Mouse (Mus musculus) midbrain, embryonic 15.5 days (tissue): ENCODE measurements around the gene Creg1. TPM values are rescaled to one million over a fixed set of nuclear protein-coding genes. Genes with fewer than 3 reads are reported as not detected.
A peak's percentile ranks its signal among the peaks of the same experiment; 100 is the strongest.
"Not testable (repeated sequence)": the region's sequence is repeated elsewhere in the genome, so short reads cannot be mapped to it uniquely, and the experiment has no call there.

ENCODE experiments used
- ATAC-seq: fragments of 200-750 bp; cut with Nextera tagmentation; replicated peaks from 2 replicates; pipeline ENCODE4 v1.8.0; 2017; ENCODE audit warnings: moderate TSS enrichment
- H3K27ac ChIP-seq: fragments of 300-500 bp; sonication (generic); 2 replicates; pipeline ENCODE4 v1.5.1; 2015; ENCODE audit warnings: mild to moderate bottlenecking, inconsistent platforms
- H3K27me3 ChIP-seq: fragments of 300-500 bp; sonication (generic); replicated peaks from 2 replicates; pipeline ENCODE4 v1.6.1; 2015; ENCODE audit warnings: inconsistent platforms
- H3K36me3 ChIP-seq: fragments of 300-500 bp; sonication (generic); replicated peaks from 2 replicates; pipeline ENCODE4 v1.6.1; 2015; ENCODE audit warnings: inconsistent platforms
- H3K4me1 ChIP-seq: fragments of 300-500 bp; sonication (generic); 2 replicates; pipeline ENCODE4 v1.6.1; 2015; ENCODE audit warnings: inconsistent platforms
- H3K4me2 ChIP-seq: fragments of 300-500 bp; sonication (generic); 2 replicates; pipeline ENCODE4 v1.6.1; 2015; ENCODE audit warnings: inconsistent platforms, mild to moderate bottlenecking, moderate library complexity
- H3K4me3 ChIP-seq: fragments of 300-500 bp; sonication (generic); 2 replicates; pipeline ENCODE4 v1.5.1; 2015; ENCODE audit warnings: mild to moderate bottlenecking, inconsistent platforms
- H3K9ac ChIP-seq: fragments of 300-500 bp; sonication (generic); 2 replicates; pipeline ENCODE4 v1.6.1; 2015; ENCODE audit warnings: mild to moderate bottlenecking, inconsistent platforms
- H3K9me3 ChIP-seq: fragments of 300-500 bp; sonication (generic); 2 replicates; pipeline ENCODE4 v1.6.1; 2016; ENCODE audit warnings: inconsistent platforms
- WGBS: fragments of 180-500 bp; shearing (Covaris S2); methylation state at CpG from one replicate; pipeline ENCODE4 v1.1.7; 2015; ENCODE audit warnings: mixed read lengths; 5-methylcytosine and 5-hydroxymethylcytosine counted together
- polyA plus RNA-seq: library from polyadenylated mRNA; unstranded; fragments of >200 nt; fragmentation: Nextera tagmentation; extraction: Ambion mirVana; gene quantifications from 2 replicates; pipeline ENCODE4 v1.2.1, GENCODE M21; 2015

Creg1 gene
- polyA plus RNA-seq, 1 experiment from 2014 or later: 29.3 TPM

DNA sequence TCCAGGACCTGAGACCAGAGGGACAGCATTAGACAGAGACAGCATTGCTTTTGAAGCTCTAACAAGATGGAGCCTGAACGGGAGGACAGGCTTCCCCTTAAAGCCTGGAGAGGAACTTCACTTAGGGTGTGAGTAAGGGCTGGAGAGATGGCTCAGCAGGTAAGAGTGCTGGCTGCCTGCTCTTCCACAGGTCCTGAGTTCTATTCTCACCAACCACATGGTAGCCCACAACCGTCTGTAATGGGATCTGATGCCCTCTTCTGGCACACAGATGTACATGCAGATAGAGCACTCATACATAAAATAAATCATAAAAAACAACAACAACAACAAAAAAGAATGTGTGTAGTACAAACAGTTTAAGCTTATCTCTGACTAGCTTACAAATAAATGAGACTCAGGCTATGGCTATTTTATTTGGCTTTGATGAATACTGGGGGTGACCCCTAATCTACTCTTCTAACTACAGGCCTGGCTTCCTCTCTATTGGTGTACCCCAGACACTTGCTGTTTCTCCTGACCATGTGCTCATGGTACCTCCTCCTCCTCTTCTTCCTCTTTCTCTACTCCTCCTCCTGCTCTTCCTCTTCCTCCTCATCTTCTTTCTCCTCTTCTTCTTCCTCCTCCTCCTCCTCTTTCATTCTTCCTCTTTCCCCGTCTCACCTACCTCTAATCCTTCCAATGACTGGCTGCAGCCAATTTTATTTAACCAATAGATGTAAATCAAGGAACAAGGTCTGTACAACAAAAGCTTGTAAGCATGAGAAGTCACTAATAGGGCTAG is 1.8 kb upstream of the Creg1 start:
- Histone ChIP-seq H3K9me3 (no peaks in the 10 kb centered on the region), H3K4me3 (no peak overlapping the region), H3K4me1 (peaks cover 18% of the 10 kb centered on the region), H3K4me2 (no peak overlapping the region), H3K27me3 (peaks cover 8% of the 10 kb centered on the region), H3K27ac (no peak overlapping the region), H3K9ac (no peak overlapping the region), H3K36me3 (no peaks in the 10 kb centered on the region)
- ATAC-seq: no peak
- WGBS: 84% methylated on average over 3 of the region's 3 CpGs

- 69% methylated on average over 2 of the region's 2 CpGs for WGBS
- not testable (repeated sequence) for ATAC-seq, H3K4me3 ChIP-seq, H3K27me3 ChIP-seq, H3K36me3 ChIP-seq, H3K9ac ChIP-seq, H3K9me3 ChIP-seq, H3K27ac ChIP-seq, H3K4me2 ChIP-seq
- peaks cover 18% of the 10 kb centered on the region for H3K4me1 ChIP-seq
Measured at GRCm38 (mm10) chr1:165762498-165762897, 1.0 kb upstream of the Creg1 start.

- no peak overlapping the region for H3K9ac ChIP-seq
- peak; percentile 37 for ATAC-seq
- 29% methylated on average over 14 of the region's 14 CpGs for WGBS
- H3K27me3 ChIP-seq: peaks cover 8% of the 10 kb centered on the region
- H3K4me1 ChIP-seq: peaks cover 18% of the 10 kb centered on the region
- peak overlapping the region; percentile 68 for H3K4me3 ChIP-seq
- no peaks in the 10 kb centered on the region for H3K36me3 ChIP-seq
- H3K9me3 ChIP-seq: no peaks in the 10 kb centered on the region
- H3K27ac ChIP-seq: no peak overlapping the region
- peak overlapping the region; percentile 94 for H3K4me2 ChIP-seq
Measured at GRCm38 (mm10) chr1:165762914-165763634, 472 bp upstream of the Creg1 start.

DNA sequence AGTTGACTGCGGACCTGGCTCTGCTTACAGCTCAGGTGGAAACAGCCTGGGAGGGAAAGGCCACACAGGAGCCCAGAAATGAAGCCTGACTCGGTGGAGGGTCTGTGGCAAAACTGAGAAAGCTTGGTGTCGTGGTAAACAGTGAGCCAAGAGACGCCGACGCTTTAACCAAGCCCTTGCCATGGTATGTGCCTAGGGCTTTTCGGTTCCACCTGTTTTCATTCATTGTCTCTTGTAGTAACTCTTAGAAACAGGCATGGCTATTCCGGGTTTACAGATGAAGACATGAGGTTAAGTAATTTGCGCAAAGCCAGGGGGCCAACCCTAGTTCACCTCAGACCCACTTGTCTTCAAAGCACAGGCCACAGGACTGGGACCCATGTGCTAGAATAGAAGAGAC is 1.0 kb downstream of the Creg1 start:
- peak overlapping the region; percentile 56; the same call in 1 of the 2 replicates for H3K9ac ChIP-seq
- H3K27me3 ChIP-seq: peaks cover 10% of the 10 kb centered on the region
- WGBS: 59% methylated on average over 9 of the region's 9 CpGs
- ATAC-seq: no peak
- H3K9me3 ChIP-seq: no peaks in the 10 kb centered on the region
- no peaks in the 10 kb centered on the region for H3K36me3 ChIP-seq
- H3K4me2 ChIP-seq: peak overlapping the region; percentile 94
- peaks cover 18% of the 10 kb centered on the region for H3K4me1 ChIP-seq
- H3K27ac ChIP-seq: no peak overlapping the region
- peak overlapping the region; percentile 68 for H3K4me3 ChIP-seq

DNA sequence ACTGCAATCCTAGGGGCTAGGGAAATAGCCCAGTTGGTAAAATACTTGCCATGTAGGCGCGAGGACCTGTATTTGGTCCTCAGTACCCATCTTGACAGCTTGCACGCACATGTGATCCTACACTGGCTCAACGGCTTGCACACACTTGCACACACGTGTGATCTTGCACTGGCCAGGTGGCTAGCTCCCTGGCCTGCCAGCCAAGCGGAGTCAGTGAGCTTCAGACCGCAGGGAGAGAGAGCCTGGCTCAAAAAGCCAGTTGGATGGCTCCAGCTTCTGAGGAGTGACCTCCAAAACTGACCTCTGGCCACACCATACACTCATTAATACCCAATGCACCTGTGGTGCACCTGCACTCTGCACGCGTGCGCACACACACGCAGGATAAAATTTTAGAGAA is 1.5 kb downstream of the Creg1 start:
- peaks cover 10% of the 10 kb centered on the region for H3K27me3 ChIP-seq
- no peaks in the 10 kb centered on the region for H3K36me3 ChIP-seq
- no peak overlapping the region for H3K27ac ChIP-seq
- H3K4me2 ChIP-seq: peak overlapping the region; percentile 94; the same call in 1 of the 2 replicates
- ATAC-seq: no peak
- 91% methylated on average over 11 of the region's 11 CpGs for WGBS
- H3K9me3 ChIP-seq: no peaks in the 10 kb centered on the region
- peaks cover 18% of the 10 kb centered on the region for H3K4me1 ChIP-seq
- no peak overlapping the region for H3K4me3 ChIP-seq
- no peak overlapping the region for H3K9ac ChIP-seq

- Histone ChIP-seq H3K36me3 (no peaks in the 10 kb centered on the region), H3K4me2 (no peak overlapping the region), H3K27me3 (peaks cover 10% of the 10 kb centered on the region), H3K4me1 (peaks cover 18% of the 10 kb centered on the region), H3K9ac (no peak overlapping the region), H3K4me3 (no peak overlapping the region), H3K9me3 (no peaks in the 10 kb centered on the region), H3K27ac (no peak overlapping the region)
- 84% methylated on average over 17 of the region's 17 CpGs for WGBS
- ATAC-seq: no peak
Measured at GRCm38 (mm10) chr1:165765651-165766294, 2.2 kb downstream of the Creg1 start.

GRCm38 (mm10) chr1:165766295-165766890 is 2.8 kb downstream of the Creg1 start:
- Histone ChIP-seq H3K27me3 (peaks cover 10% of the 10 kb centered on the region), H3K9me3 (no peaks in the 10 kb centered on the region), H3K9ac (no peak overlapping the region), H3K4me3 (no peak overlapping the region), H3K27ac (no peak overlapping the region), H3K4me1 (peaks cover 18% of the 10 kb centered on the region), H3K36me3 (no peaks in the 10 kb centered on the region), H3K4me2 (no peak overlapping the region)
- no peak for ATAC-seq
- 95% methylated on average over 7 of the region's 7 CpGs for WGBS

GRCm38 (mm10) chr1:165768894-165769512 is 5.5 kb downstream of the Creg1 start:
- Histone ChIP-seq H3K9me3 (no peaks in the 10 kb centered on the region), H3K4me1 (peaks cover 11% of the 10 kb centered on the region), H3K9ac (no peak overlapping the region), H3K4me3 (no peak overlapping the region), H3K36me3 (no peaks in the 10 kb centered on the region), H3K27me3 (peaks cover 10% of the 10 kb centered on the region), H3K27ac (no peak overlapping the region), H3K4me2 (no peak overlapping the region)
- no peak for ATAC-seq
- 81% methylated on average over 9 of the region's 9 CpGs for WGBS

- no peak for ATAC-seq
- H3K27ac ChIP-seq: no peak overlapping the region
- H3K4me3 ChIP-seq: no peak overlapping the region
- H3K9me3 ChIP-seq: no peaks in the 10 kb centered on the region
- H3K4me1 ChIP-seq: no peaks in the 10 kb centered on the region
- H3K9ac ChIP-seq: no peak overlapping the region
- no peaks in the 10 kb centered on the region for H3K36me3 ChIP-seq
- H3K27me3 ChIP-seq: peaks cover 4% of the 10 kb centered on the region
- 89% methylated on average over 10 of the region's 10 CpGs for WGBS
- no peak overlapping the region for H3K4me2 ChIP-seq
Measured at GRCm38 (mm10) chr1:165770181-165770759, 6.7 kb downstream of the Creg1 start.

- Histone ChIP-seq H3K4me1 (no peaks in the 10 kb centered on the region), H3K27ac (no peak overlapping the region), H3K9ac (no peak overlapping the region), H3K9me3 (no peaks in the 10 kb centered on the region), H3K4me2 (peak overlapping the region; percentile 9; the same call in 1 of the 2 replicates), H3K27me3 (0 out of 2 replicates have a peak, but pooled peaks cover 2% of the 10 kb centered on the region), H3K36me3 (no peaks in the 10 kb centered on the region), H3K4me3 (no peak overlapping the region)
- ATAC-seq: no peak; the same call in 1 of the 2 replicates
- 2% methylated on average over 12 of the region's 12 CpGs for WGBS
Measured at GRCm38 (mm10) chr1:165771491-165771897, 7.9 kb downstream of the Creg1 start.

- peaks cover 4% of the 10 kb centered on the region; the same call in 1 of the 2 replicates for H3K27me3 ChIP-seq
- H3K27ac ChIP-seq: no peak overlapping the region
- WGBS: 50% methylated on average over 9 of the region's 9 CpGs
- no peaks in the 10 kb centered on the region for H3K36me3 ChIP-seq
- no peaks in the 10 kb centered on the region for H3K4me1 ChIP-seq
- no peak overlapping the region for H3K9ac ChIP-seq
- ATAC-seq: no peak
- no peaks in the 10 kb centered on the region for H3K9me3 ChIP-seq
- peak overlapping the region; percentile 9; the same call in 1 of the 2 replicates for H3K4me2 ChIP-seq
- no peak overlapping the region for H3K4me3 ChIP-seq
Measured at GRCm38 (mm10) chr1:165771998-165772397, 8.5 kb downstream of the Creg1 start.
